Mouse (Mus musculus) olfactory bulb, adult 2 months (tissue): ENCODE data around the gene Rps3a1.

Source experiments
- CTCF ChIP-seq: fragments of 200-500 bp; IDR thresholded peaks from 2 replicates; pipeline ENCODE4 v1.5.1; 2012; ENCODE audit warnings: low read depth, mild to moderate bottlenecking, low read length, moderate library complexity; ENCODE audit not compliant: insufficient read depth
- POLR2A ChIP-seq: fragments of 200-500 bp; IDR thresholded peaks from 2 replicates; pipeline ENCODE4 v1.6.1; 2012; ENCODE audit warnings: mild to moderate bottlenecking, low read depth, low read length, moderate library complexity; ENCODE audit not compliant: insufficient read depth

GRCm38 (mm10) chr3:86110077-86110476, 32.4 kb downstream of the Rps3a1 start:
- TF ChIP-seq POLR2A (no peak), CTCF (no peak)
